Mouse (Mus musculus) midbrain, embryonic 14.5 days (tissue): ENCODE data around the gene Slc5a2. TPM values are rescaled to one million over a fixed set of nuclear protein-coding genes. Genes with fewer than 3 reads are reported as not detected.

Experiments
- microRNA-seq: library from miRNA; unstranded; fragments of <30 nt; microRNA quantifications from one replicate; pipeline ENCODE4, GENCODE M21; 2016
- polyA plus RNA-seq: library from polyadenylated mRNA; unstranded; fragments of >200 nt; fragmentation: Nextera tagmentation; extraction: Ambion mirVana; gene quantifications from 2 replicates; pipeline ENCODE4 v1.2.1, GENCODE M21; 2014

Slc5a2 gene
- polyA plus RNA-seq, 1 experiment from 2014 or later = not detected

Small RNAs within 50 kb of the gene (microRNA-seq; reads per million reads assigned to microRNA genes)
- 1.2 reads per million for gene Mir3103

Other genes starting within 250 kb of the Slc5a2 start
- gene Itgam, start 203.0 kb upstream of the Slc5a2 start, polyA plus RNA-seq = 0.19 and 0.68 TPM in 2 replicates
- not detected in 2 replicates for gene Gm49368, start 203.0 kb upstream of the Slc5a2 start, polyA plus RNA-seq
- gene Itgax, start 136.1 kb upstream of the Slc5a2 start, polyA plus RNA-seq = 0.32 TPM in 1 of 2 replicates, not detected in the other
- not detected in 2 replicates for gene Itgad, start 111.3 kb upstream of the Slc5a2 start, polyA plus RNA-seq
- not detected in 2 replicates for gene Cox6a2, start 59.3 kb upstream of the Slc5a2 start, polyA plus RNA-seq
- gene Armc5, start 28.3 kb upstream of the Slc5a2 start, polyA plus RNA-seq = 8.3 and 10.2 TPM in 2 replicates
- 9.1 and 11.5 TPM in 2 replicates for gene 9130023H24Rik, start 27.6 kb upstream of the Slc5a2 start, polyA plus RNA-seq
- 10.8 and 20.2 TPM in 2 replicates for gene Tgfb1i1, start 18.8 kb upstream of the Slc5a2 start, polyA plus RNA-seq
- 20.1 and 20.2 TPM in 2 replicates for gene BC017158, start 32.5 kb downstream of the Slc5a2 start, polyA plus RNA-seq
- gene Rgs10, start 153.1 kb downstream of the Slc5a2 start, polyA plus RNA-seq = 43.6 and 57.5 TPM in 2 replicates
- 44.1 and 44.7 TPM in 2 replicates for gene Tial1, start 196.1 kb downstream of the Slc5a2 start, polyA plus RNA-seq